ENCODE assay signal across 21 mouse cellular contexts in the genomic region with DNA sequence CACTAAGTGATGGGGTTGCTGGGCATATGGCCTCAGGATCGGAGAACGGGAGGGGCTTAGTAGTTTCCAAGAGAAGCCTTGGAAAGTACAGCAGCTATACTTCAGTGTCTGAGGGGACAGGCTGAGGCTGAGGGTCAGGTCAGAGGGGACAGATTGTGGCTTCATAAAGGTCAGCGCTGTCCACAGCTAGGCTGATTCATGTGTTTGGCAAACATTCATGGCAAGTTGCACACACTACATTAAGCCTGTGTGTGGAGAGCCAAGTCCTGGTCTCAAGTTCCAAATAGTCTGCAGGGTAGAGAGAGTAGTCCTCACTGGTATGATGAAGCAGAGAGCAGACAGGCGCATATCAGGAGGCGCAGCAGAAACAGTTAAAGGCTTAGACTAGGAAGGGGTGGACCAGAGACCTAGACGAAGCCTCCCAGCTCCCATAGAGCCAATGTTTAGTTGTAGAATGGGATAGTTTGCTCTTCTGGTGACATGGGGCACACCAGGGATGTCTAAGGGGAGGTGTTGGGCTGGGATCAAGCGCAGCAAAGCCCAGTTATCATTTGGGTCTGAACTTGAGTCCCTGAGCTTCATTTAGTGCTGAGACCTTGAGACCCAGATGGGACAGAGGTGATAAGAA. TPM values are rescaled to one million over a fixed set of nuclear protein-coding genes. Genes with fewer than 3 reads are reported as not detected.
A peak's percentile ranks its signal among the peaks of the same experiment; 100 is the strongest.
DNase-seq lines count a peak whose midpoint lies in the region; ATAC-seq lines count a peak whose summit lies in the region.
"Had no signal": no experiment of that assay in that cellular context is flagged by ENCODE, and none has a peak within 500 bp of the region (broad histone marks: within the 10 kb centered on the region; RNA-seq: fewer than 3 reads in every experiment).

No protein-coding gene starts in this region.

- H3K4me1 ChIP-seq in forebrain, embryonic 12.5 days, result no peaks in the 10 kb centered on the region
- H3K4me1 ChIP-seq: embryonic facial prominence, embryonic 15.5 days; limb, embryonic 13.5 days; neural tube, embryonic 15.5 days had no signal

- peaks cover 64% of the 10 kb centered on the region for H3K36me3 ChIP-seq in forebrain, embryonic 12.5 days (replicated peaks)

- no peaks in the 10 kb centered on the region for H3K27me3 ChIP-seq in forebrain, embryonic 12.5 days
- H3K27me3 ChIP-seq: embryonic facial prominence, embryonic 15.5 days; limb, embryonic 13.5 days; neural tube, embryonic 15.5 days; Patski had no signal

- 92% methylated on average over 7 of the region's 7 CpGs for WGBS in forebrain, embryonic 12.5 days

- H3K27ac ChIP-seq in forebrain, embryonic 12.5 days, result no peak overlapping the region
- H3K27ac ChIP-seq: embryonic facial prominence, embryonic 15.5 days; limb, embryonic 13.5 days; neural tube, embryonic 15.5 days had no signal

- H3K4me2 ChIP-seq in forebrain, embryonic 12.5 days, result no peak overlapping the region
- H3K4me2 ChIP-seq: embryonic facial prominence, embryonic 15.5 days; limb, embryonic 13.5 days; neural tube, embryonic 15.5 days had no signal

- DNase-seq in lung, postnatal 36 days, result peak; percentile 43
- DNase-seq in lung, adult 18-20 months, result no peak
- peak; percentile 37 for DNase-seq in adrenal gland, postnatal 25 days
- DNase-seq in kidney, adult 9 months, result peak; percentile 44
- DNase-seq in ovary, postnatal 10 days (ENCODE audit: low spot score), result no peak
- no peak for DNase-seq in thymus, postnatal 10 days (ENCODE audit: low spot score in 2 of 2)
- DNase-seq: cerebellum, adult 11-12 months; forebrain, postnatal 0 days; liver, postnatal 0 days; right cerebral cortex, postnatal 14 days had no signal

- H3K9me3 ChIP-seq in forebrain, embryonic 12.5 days, result no peaks in the 10 kb centered on the region
- H3K9me3 ChIP-seq: embryonic facial prominence, embryonic 15.5 days; limb, embryonic 13.5 days; neural tube, embryonic 15.5 days had no signal

- H3K9ac ChIP-seq in forebrain, embryonic 12.5 days, result no peak overlapping the region
- H3K9ac ChIP-seq: embryonic facial prominence, embryonic 15.5 days; forebrain, postnatal 0 days; limb, embryonic 13.5 days; liver, postnatal 0 days; neural tube, embryonic 15.5 days had no signal

- H3K4me3 ChIP-seq in forebrain, embryonic 12.5 days (replicated peaks), result no peak overlapping the region
- H3K4me3 ChIP-seq: embryonic facial prominence, embryonic 15.5 days; limb, embryonic 13.5 days; neural tube, embryonic 15.5 days had no signal

- ATAC-seq in forebrain, embryonic 12.5 days (ENCODE audit: low FRiP score), result no peak
- ATAC-seq: forebrain, postnatal 0 days; hindbrain, embryonic 16.5 days; liver, postnatal 0 days; Patski had no signal

RNA-seq across cellular contexts. Expression of a gene that starts 10.6 kb away (rescaled TPM):
- 0.21 TPM in 1 of 2 replicates, not detected in the other for total RNA-seq in adrenal gland, postnatal 25 days (2021)
- polyA plus RNA-seq in forebrain, embryonic 12.5 days (2016; fragmentation: Nextera tagmentation; extraction: Ambion mirVana), result 2.8 and 3.3 TPM in 2 replicates
- total RNA-seq: forebrain, postnatal 0 days had no signal

RNA-seq across cellular contexts. Expression of a gene that starts 10.8 kb away (rescaled TPM):
- total RNA-seq in adrenal gland, postnatal 25 days (2021), result 4.3 and 7.4 TPM in 2 replicates
- 12.8 and 13.1 TPM in 2 replicates for polyA plus RNA-seq in forebrain, embryonic 12.5 days (2016; fragmentation: Nextera tagmentation; extraction: Ambion mirVana)

RNA-seq across cellular contexts. Expression of a gene that starts 21.1 kb away (rescaled TPM):
- not detected in 2 replicates for total RNA-seq in adrenal gland, postnatal 25 days (2021)
- not detected in 2 replicates for polyA plus RNA-seq in forebrain, embryonic 12.5 days (2016; fragmentation: Nextera tagmentation; extraction: Ambion mirVana)
- total RNA-seq: forebrain, postnatal 0 days; heart, adult 18-20 months; megakaryocyte-erythroid progenitor cell, adult 5-6 weeks; monocyte, adult 5-6 weeks had no signal
- polyA plus RNA-seq: cortical plate, adult 2 months; embryonic facial prominence, embryonic 15.5 days; forebrain, postnatal 0 days; heart, embryonic 16.5 days; limb, embryonic 13.5 days; liver, postnatal 0 days; Patski had no signal

RNA-seq across cellular contexts. Expression of a gene that starts 23.3 kb away (rescaled TPM):
- 63.7 and 75.0 TPM in 2 replicates for total RNA-seq in adrenal gland, postnatal 25 days (2021)
- polyA plus RNA-seq in forebrain, embryonic 12.5 days (2016; fragmentation: Nextera tagmentation; extraction: Ambion mirVana), result 69.5 and 71.2 TPM in 2 replicates

RNA-seq across cellular contexts. Expression of a gene that starts 26.1 kb away (rescaled TPM):
- 0.55 TPM in 1 of 2 replicates, not detected in the other for total RNA-seq in adrenal gland, postnatal 25 days (2021)
- polyA plus RNA-seq in forebrain, embryonic 12.5 days (2016; fragmentation: Nextera tagmentation; extraction: Ambion mirVana), result 4.3 and 4.6 TPM in 2 replicates
- total RNA-seq: heart, adult 18-20 months; megakaryocyte-erythroid progenitor cell, adult 5-6 weeks; monocyte, adult 5-6 weeks had no signal
- polyA plus RNA-seq: liver, postnatal 0 days had no signal

Comparison
In these comparisons a context has a peak if more than half of its experiments do, and no peak if none do; other contexts are left out.
1. DNase-seq: peak in lung, postnatal 36 days (single experiment), adrenal gland, postnatal 25 days (single experiment) and kidney, adult 9 months (single experiment); none in lung, adult 18-20 months (0 of 2), ovary, postnatal 10 days (single experiment) and thymus, postnatal 10 days (0 of 2).